Mouse (Mus musculus): ENCODE measurements around the gene Fam107a. TPM values are rescaled to one million over a fixed set of nuclear protein-coding genes. Genes with fewer than 3 reads are reported as not detected.

Fam107a gene
- total RNA-seq (2015; ENCODE audit: low replicate concordance) (not detected in 2 replicates), total RNA-seq (2017; ENCODE audit: low replicate concordance) (not detected in 2 replicates)

DNA sequence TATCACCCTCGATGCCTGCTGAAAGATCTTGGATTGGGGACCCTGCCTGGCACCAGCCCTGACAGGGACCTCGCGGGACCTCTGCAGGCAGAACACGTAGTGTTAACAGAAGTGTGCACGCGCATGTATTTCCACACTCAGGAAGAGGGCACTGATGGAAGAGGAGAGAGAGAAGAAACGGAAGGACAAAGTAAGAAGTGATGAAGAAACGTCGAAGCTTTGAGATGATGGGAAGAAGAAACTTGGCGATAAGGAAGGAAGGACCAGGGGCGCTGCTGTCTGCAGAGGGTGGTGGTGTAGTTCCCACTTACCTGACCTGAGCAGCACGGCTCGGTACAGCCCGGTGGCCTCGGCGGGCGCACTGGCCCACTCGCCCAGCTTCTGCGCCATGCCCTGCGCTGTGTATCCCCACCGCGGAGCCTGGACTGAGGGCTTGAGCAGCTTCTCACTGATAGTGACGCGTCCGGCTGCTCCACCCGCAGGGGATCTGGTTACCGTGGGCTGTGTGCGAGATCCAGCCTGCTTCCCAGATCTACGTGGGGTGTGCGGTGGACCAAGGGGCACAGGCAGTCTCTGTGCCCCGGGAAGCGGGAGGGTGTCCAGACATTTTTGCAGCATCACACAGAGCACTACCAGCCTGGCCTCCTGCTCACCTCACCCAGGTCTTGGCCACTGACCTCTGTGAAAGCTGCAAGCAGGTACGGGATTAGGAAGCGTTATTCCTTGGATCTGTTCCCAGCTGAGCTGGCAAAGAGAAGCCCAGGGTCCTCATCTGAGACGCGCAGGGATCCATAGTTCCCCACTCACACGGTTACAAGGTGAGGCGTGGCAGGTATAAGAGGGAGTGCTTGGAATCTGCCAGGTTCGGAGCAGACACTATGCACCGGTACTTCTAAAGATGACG is at the start of gene Fam107a:
Gene Fam107a, minus strand, starts transcription at position 830 of the 904 bp plus-strand sequence.
- ATAC-seq (replicated peaks; ENCODE audit: low FRiP score, poor library complexity, severe bottlenecking): no peak

GRCm38 (mm10) chr14:8367121-8367520 is 49.3 kb upstream of the Fam107a start:
- no peak for ATAC-seq (replicated peaks; ENCODE audit: low FRiP score, poor library complexity, severe bottlenecking)

- ATAC-seq (replicated peaks; ENCODE audit: low FRiP score, poor library complexity, severe bottlenecking): no peak
These were observed 48.0 kb upstream of the Fam107a start for GRCm38 (mm10) chr14:8365833-8366232.

DNA sequence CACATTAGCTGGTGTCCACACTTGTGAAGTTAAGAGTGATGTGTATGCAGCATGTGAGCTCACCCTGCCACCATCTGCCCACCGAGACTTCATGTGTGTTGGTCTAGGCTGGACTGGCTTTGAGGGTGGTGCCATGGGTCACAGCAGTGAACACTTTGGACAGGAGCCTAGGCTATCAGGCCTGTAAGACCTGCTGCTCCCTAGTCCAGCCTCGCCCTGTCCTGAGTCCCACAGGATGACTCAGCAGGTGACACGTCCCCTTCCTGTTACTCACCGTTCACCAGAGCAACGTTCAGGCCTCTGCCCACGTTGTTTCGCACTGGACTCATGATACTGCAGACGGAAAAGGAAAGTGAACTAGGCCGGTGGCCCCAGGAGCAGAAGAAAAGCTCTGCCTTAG is 39.0 kb upstream of the Fam107a start:
- no peak for ATAC-seq (replicated peaks; ENCODE audit: low FRiP score, poor library complexity, severe bottlenecking)

DNA sequence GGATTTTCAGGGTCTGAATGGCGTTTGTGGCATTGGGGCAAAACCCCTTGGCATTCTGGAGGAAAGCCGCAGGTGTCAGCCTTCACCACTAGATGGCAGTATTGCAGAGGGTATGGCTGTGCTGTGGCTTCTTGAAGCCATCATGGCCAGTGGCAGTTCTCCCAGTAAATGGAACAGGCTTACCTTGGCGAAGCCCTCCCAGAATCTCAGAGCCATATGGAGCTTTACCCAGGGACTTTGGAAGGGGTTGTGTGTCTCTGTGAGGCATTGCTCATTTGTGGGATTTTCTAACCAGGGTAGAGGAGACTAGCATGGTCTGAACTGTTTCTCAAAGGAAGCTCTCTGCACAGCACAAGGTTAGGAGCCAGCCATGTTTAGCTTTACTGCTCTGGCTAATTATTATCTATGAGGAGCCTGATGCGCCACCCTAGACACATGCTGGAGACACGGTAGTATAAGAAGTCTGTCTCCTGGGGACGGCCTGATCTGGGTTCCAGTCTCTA is 38.2 kb upstream of the Fam107a start:
- peak; percentile 56; the same call in 1 of the 2 replicates for ATAC-seq (replicated peaks; ENCODE audit: low FRiP score, poor library complexity, severe bottlenecking)

DNA sequence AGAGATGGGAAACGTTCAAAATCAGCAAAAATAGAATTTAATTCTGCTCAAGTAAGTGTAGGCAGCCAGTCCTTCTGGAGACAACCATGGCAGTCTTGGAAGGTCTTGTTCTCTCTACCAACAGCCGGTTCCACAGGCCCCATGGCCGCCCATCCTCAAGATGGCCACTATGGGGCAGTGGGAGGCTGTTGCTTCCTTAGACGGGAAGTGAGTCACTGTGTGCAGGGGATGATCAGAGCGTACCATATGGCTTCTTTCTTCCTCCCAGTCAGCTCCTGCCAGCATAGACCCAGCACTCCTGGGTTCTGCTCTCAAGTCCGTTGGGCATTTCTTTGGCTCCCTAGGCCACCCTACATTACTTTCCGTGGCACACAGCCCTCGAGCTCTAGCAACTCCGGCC is 31.1 kb upstream of the Fam107a start:
- no peak for ATAC-seq (replicated peaks; ENCODE audit: low FRiP score, poor library complexity, severe bottlenecking)

GRCm38 (mm10) chr14:8346255-8346997 is 28.6 kb upstream of the Fam107a start:
- ATAC-seq (replicated peaks; ENCODE audit: low FRiP score, poor library complexity, severe bottlenecking): peak; percentile 56; the same call in 1 of the 2 replicates

DNA sequence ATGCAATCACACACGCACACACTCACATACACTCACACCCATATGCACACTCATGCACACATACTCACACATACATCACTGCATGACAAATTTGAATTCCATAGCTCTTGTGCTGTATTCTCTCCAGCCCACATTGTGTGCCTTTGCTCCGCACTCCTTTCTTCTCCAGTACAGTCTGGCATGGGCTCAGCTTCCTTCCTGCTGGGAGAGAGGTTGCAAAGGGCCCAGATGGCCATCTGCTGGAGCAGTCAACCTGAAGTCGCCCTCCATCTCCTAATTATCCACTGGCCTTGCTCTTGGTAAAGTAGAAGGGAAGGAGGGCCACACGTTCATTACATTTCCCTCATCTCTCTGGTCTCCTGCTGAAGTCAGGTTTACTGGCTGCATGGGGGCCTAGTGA is 27.7 kb upstream of the Fam107a start:
- no peak for ATAC-seq (replicated peaks; ENCODE audit: low FRiP score, poor library complexity, severe bottlenecking)

- no peak for ATAC-seq (replicated peaks; ENCODE audit: low FRiP score, poor library complexity, severe bottlenecking)
These were observed 24.8 kb upstream of the Fam107a start for GRCm38 (mm10) chr14:8342509-8343106.

GRCm38 (mm10) chr14:8340226-8340625 is 22.4 kb upstream of the Fam107a start:
- no peak for ATAC-seq (replicated peaks; ENCODE audit: low FRiP score, poor library complexity, severe bottlenecking)

GRCm38 (mm10) chr14:8335947-8336346 is 18.1 kb upstream of the Fam107a start:
- no peak for ATAC-seq (replicated peaks; ENCODE audit: low FRiP score, poor library complexity, severe bottlenecking)

DNA sequence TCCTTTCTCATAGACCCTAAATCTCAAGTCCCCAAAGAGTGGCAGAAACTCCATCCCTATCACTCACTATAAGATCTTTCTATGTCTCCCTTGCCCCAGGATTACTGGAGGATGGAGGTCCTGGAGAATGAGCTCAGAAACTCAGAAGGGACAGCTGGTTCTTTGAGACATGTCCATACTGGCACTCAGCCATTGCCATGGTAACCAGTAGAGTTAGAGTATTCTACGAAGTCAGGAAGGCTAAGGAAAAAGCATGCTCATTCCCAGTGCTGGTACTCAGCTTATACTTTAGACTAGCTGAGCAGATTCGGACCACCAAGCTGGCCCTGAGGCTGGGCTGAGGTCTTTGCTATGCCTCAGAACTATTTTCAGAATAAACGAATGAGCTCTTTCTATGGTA is 16.7 kb upstream of the Fam107a start:
- no peak for ATAC-seq (replicated peaks; ENCODE audit: low FRiP score, poor library complexity, severe bottlenecking)

DNA sequence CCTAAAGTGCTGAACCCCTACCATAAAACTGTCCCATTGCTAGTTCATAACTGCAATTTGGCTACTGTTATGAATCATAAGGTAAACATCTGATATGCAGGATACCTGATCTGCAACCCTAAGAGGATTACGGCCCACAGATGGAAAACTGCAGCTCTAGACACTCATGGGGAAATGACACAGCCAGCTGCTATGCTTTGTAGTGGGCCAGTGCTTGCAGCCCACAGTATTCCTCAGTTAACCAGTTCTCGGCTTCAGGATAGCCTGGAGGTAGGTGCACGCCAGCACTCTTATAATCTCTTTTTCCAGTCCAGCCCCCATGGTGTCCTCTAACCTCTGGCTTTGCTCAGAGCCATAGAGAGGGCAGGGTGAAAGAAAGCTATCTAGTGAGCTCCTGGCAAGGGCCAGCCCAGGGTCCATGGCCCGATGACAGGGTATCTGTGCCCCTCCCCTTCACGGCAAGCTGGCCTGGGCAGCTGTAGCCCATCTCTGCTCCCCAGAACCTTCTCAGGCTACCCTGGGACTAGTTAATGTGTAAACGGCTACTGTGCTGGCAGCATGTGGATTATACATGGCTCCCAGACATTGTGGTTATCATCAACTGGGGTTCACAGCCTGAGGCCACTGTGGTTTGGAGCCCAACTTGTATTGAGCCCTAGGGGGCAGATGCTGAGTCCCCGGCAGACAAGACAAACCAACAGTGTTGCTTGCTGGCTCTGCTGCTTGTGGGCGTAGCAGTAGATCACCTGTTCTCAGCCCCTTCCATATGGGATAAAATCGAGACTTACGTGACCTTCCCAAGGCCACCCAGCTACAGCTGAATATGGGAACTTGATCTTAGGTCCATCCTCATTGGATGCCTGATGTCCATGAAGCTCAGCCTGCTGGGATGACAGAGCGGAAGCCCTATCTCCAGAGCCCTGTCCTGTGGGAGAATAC is 14.8 kb upstream of the Fam107a start:
- no peak for ATAC-seq (replicated peaks; ENCODE audit: low FRiP score, poor library complexity, severe bottlenecking)

- no peak for ATAC-seq (replicated peaks; ENCODE audit: low FRiP score, poor library complexity, severe bottlenecking)
These were observed 13.6 kb upstream of the Fam107a start for GRCm38 (mm10) chr14:8331307-8331905.

GRCm38 (mm10) chr14:8330390-8330789 is 12.6 kb upstream of the Fam107a start:
- no peak for ATAC-seq (replicated peaks; ENCODE audit: low FRiP score, poor library complexity, severe bottlenecking)

DNA sequence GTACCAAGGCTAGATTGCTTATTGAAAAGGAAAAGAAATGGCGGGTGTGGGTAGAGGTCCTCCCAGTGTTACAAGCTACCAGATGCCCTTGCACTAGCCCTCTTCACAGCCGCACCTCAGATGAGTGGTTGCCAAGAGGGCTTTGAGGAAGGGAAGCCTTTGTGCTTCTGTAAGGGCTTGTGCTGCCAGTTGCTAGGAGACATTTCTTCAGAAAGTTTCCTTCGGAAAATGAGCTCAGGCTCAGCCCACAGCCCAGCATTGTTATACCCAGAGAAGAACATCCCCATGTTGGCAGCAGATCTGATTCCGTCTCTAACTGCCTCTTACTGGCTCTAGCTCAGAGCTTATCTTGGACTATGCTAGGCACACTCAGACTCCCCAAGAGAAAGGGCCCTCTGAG is 11.7 kb upstream of the Fam107a start:
- no peak for ATAC-seq (replicated peaks; ENCODE audit: low FRiP score, poor library complexity, severe bottlenecking)

GRCm38 (mm10) chr14:8327371-8327770 is 9.5 kb upstream of the Fam107a start:
- no peak for ATAC-seq (replicated peaks; ENCODE audit: low FRiP score, poor library complexity, severe bottlenecking)

DNA sequence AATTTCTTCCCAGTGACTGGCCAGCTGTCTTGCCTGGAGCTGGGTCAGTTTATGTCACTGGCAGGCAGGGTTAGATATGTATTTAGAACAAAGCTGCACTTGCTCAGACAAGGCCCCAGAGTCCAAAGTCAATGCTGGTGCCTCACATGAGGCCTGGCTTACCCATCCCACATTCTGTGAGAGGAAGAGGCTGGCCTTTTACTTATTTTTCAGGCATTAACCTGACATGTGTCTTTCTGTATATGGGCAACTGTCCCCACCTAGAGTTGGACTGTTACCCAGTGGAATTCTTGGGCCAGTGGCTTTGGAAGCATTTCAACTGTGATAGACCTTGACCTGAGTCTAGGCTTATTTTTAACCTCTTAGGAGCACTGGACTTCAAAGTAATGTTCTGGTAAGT is 9.1 kb upstream of the Fam107a start:
- ATAC-seq (replicated peaks; ENCODE audit: low FRiP score, poor library complexity, severe bottlenecking): no peak

DNA sequence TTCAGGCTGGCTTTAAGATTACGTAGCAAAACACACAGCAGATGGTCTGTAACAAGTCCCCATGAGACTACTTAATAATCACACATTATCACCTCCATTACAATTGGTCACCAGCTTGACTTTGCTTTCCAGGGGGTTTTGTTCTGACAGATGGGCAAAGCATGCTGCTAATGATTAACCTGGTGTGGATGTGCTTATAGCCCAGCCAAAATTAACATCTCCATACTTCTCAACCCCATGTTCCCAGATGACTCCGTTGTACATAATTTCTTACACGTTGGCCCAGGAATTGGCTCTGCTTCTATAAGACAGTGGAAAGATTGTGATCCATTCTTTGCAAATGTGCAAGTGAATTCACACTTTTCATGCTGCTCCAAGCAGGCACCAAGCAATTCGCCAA is 7.9 kb upstream of the Fam107a start:
- ATAC-seq (replicated peaks; ENCODE audit: low FRiP score, poor library complexity, severe bottlenecking): no peak

Data from erythroid progenitor cell, adult 5-6 weeks (primary cell).